Mouse (Mus musculus) urinary bladder, adult 18-20 months (tissue): ENCODE measurements at regions not wholly inside any gene's neighbourhood (a gene's known extent, or its start where the extent isn't known, plus 50 kb on each side); places are given as distances from the start of the nearest gene placed in this dataset.

Experiments
- DNase-seq, 2 experiments: peaks; one replicate each; pipeline ENCODE4 v3.0.0; 2022; ENCODE audit warnings: low spot score in 2 of 2, mixed read lengths in 2 of 2

GRCm38 (mm10) chr9:120676771-120677170, 105.5 kb downstream of the Rpl14 start:
- DNase-seq, result no peak

GRCm38 (mm10) chr9:120677216-120677615, 106.0 kb downstream of the Rpl14 start:
- no peak for DNase-seq

GRCm38 (mm10) chr9:120679822-120680426, 108.7 kb downstream of the Rpl14 start:
- DNase-seq, result no peak

GRCm38 (mm10) chr9:120681404-120681803, 110.2 kb downstream of the Rpl14 start:
- no peak for DNase-seq

- DNase-seq, result no peak
Measured at GRCm38 (mm10) chr9:120685961-120686360, 114.7 kb downstream of the Rpl14 start.

- no peak for DNase-seq
Measured at GRCm38 (mm10) chr9:120689025-120689424, 117.8 kb downstream of the Rpl14 start.

- no peak for DNase-seq
Measured at GRCm38 (mm10) chr9:120690510-120690909, 119.3 kb downstream of the Rpl14 start.

- peak; percentile 64 to 71 for DNase-seq
Measured at GRCm38 (mm10) chr9:120690961-120691941, 120.0 kb downstream of the Rpl14 start.

- no peak for DNase-seq
Measured at GRCm38 (mm10) chr9:120691971-120692401, 120.7 kb downstream of the Rpl14 start.

- no peak for DNase-seq
Measured at GRCm38 (mm10) chr9:120694457-120694856, 123.2 kb downstream of the Rpl14 start.

GRCm38 (mm10) chr9:120695966-120696365, 124.7 kb downstream of the Rpl14 start:
- no peak for DNase-seq

GRCm38 (mm10) chr9:120697749-120698148, 126.5 kb downstream of the Rpl14 start:
- DNase-seq, result no peak

- no peak for DNase-seq
Measured at GRCm38 (mm10) chr9:120699781-120700180, 128.5 kb downstream of the Rpl14 start.

- no peak for DNase-seq
Measured at GRCm38 (mm10) chr9:120702836-120703235, 131.6 kb downstream of the Rpl14 start.

GRCm38 (mm10) chr9:120703291-120703930, 132.2 kb downstream of the Rpl14 start:
- no peak for DNase-seq

GRCm38 (mm10) chr9:120706562-120707198, 135.4 kb downstream of the Rpl14 start:
- DNase-seq, result no peak

- no peak for DNase-seq
Measured at GRCm38 (mm10) chr9:120708507-120708906, 137.3 kb downstream of the Rpl14 start.

- DNase-seq, result no peak
Measured at GRCm38 (mm10) chr9:120709146-120709655, 138.0 kb downstream of the Rpl14 start.

GRCm38 (mm10) chr9:120712987-120713386, 141.7 kb downstream of the Rpl14 start:
- DNase-seq, result no peak

GRCm38 (mm10) chr9:120715665-120716121, 144.4 kb downstream of the Rpl14 start:
- no peak for DNase-seq

- no peak for DNase-seq
Measured at GRCm38 (mm10) chr9:120718812-120719211, 147.6 kb downstream of the Rpl14 start.
